Mouse (Mus musculus) embryonic fibroblast, embryonic 13.5 days (primary cell): ENCODE measurements around the gene Mypop.

Experiments
- CTCF ChIP-seq: IDR thresholded peaks from 2 replicates; pipeline ENCODE4 v1.5.1; 2011; ENCODE audit warnings: mild to moderate bottlenecking, control low read depth, low read length, moderate library complexity, borderline replicate concordance; ENCODE audit not compliant: insufficient read depth
- POLR2A ChIP-seq: IDR thresholded peaks from 2 replicates; pipeline ENCODE4 v1.6.1; 2011; ENCODE audit warnings: low read depth, mild to moderate bottlenecking, control low read depth, low read length, moderate library complexity

- TF ChIP-seq CTCF (no peak), POLR2A (no peak)
Observed at GRCm38 (mm10) chr7:18963294-18963843, 27.7 kb upstream of the Mypop start.
